Comparison of ENCODE assay signal across 16 mouse cellular contexts in genomic region chr9:108112719-108113340, GRCm38 (mm10). TPM values are rescaled to one million over a fixed set of nuclear protein-coding genes. Genes with fewer than 3 reads are reported as not detected.
DNase-seq lines count a peak whose midpoint lies in the region; ATAC-seq and TF ChIP-seq lines count a peak whose summit lies in the region.
"Had no signal": no experiment of that assay in that cellular context is flagged by ENCODE, and none has a peak within 500 bp of the region (broad histone marks: within the 10 kb centered on the region; RNA-seq: fewer than 3 reads in every experiment).

No protein-coding gene starts in this region.

- no peak overlapping the region for H3K27ac ChIP-seq in heart, adult 2 months
- peak overlapping the region; percentile 67 for H3K27ac ChIP-seq in cerebellum, adult 2 months (ENCODE audit: insufficient read depth, low read length)
- H3K27ac ChIP-seq: forebrain, embryonic 12.5 days; stomach, postnatal 0 days had no signal

- H3K9ac ChIP-seq in heart, adult 2 months (ENCODE audit: low read depth, low read length), result no peak overlapping the region
- H3K9ac ChIP-seq: forebrain, embryonic 12.5 days had no signal

- peaks cover 2% of the 10 kb centered on the region; the same call in 1 of the 2 replicates for H3K27me3 ChIP-seq in heart, adult 2 months (ENCODE audit: control insufficient read depth, insufficient read depth, low read length)
- H3K27me3 ChIP-seq in cerebellum, adult 2 months (ENCODE audit: control insufficient read depth, insufficient read depth, low read length), result no peaks in the 10 kb centered on the region

- H3K4me1 ChIP-seq in heart, adult 2 months (ENCODE audit: control insufficient read depth, insufficient read depth, low read length), result no peaks in the 10 kb centered on the region
- H3K4me1 ChIP-seq in cerebellum, adult 2 months (ENCODE audit: control insufficient read depth, insufficient read depth, low read length), result peaks cover 50% of the 10 kb centered on the region

- intact Hi-C loops in heart, adult 2 months (cut with DNase I), result no loop called here
- intact Hi-C loops in heart, postnatal 25 days (cut with DNase I), result no loop called here
- intact Hi-C loops in heart, postnatal 10 days (cut with DNase I), result no loop called here

- no peaks in the 10 kb centered on the region for H3K79me2 ChIP-seq in heart, adult 2 months (replicated peaks; ENCODE audit: control insufficient read depth, insufficient read depth, low read length)

- no peak for TF ChIP-seq CTCF in heart, adult 2 months (IDR thresholded peaks at IDR 0.05)
- TF ChIP-seq CTCF in cerebellum, adult 2 months (IDR thresholded peaks at IDR 0.05; ENCODE audit: borderline replicate concordance, insufficient read depth, low read depth, low read length), result no peak

- DNase-seq in heart, adult 2 months, result peak; percentile 42 to 66
- DNase-seq in heart, postnatal 25 days (ENCODE audit: low spot score), result no peak
- DNase-seq in cerebellum, adult 2 months, result peak; percentile 84 to 88
- DNase-seq in cerebellum, postnatal 14 days, result peak; percentile 71 to 78
- DNase-seq in heart, postnatal 10 days, result peak; percentile 62 to 63
- no peak for DNase-seq in neural tube, embryonic 10.5 days (ENCODE audit: extremely low spot score, low spot score)
- DNase-seq: lung, adult 18-20 months; lung, postnatal 4 days; midbrain, embryonic 14.5 days; thymus, postnatal 4 days had no signal

- WGBS in heart, adult 2 months, result 83% methylated on average over 18 of the region's 18 CpGs
- 14% methylated on average over 18 of the region's 18 CpGs for WGBS in cerebellum, adult 2 months

- H3K36me3 ChIP-seq in heart, adult 2 months (ENCODE audit: control insufficient read depth, insufficient read depth, low read length), result no peaks in the 10 kb centered on the region

- no peak for ATAC-seq in megakaryocyte progenitor cell, adult 5-6 weeks (replicated peaks; ENCODE audit: poor library complexity)

- no peak for TF ChIP-seq POLR2A in heart, adult 2 months (IDR thresholded peaks at IDR 0.05; ENCODE audit: insufficient read depth, low read depth, low read length)
- no peak for TF ChIP-seq POLR2A in cerebellum, adult 2 months (IDR thresholded peaks at IDR 0.05; ENCODE audit: borderline replicate concordance, insufficient read depth, low read length)

- no peak overlapping the region for H3K4me3 ChIP-seq in heart, adult 2 months
- H3K4me3 ChIP-seq in cerebellum, adult 2 months (replicated peaks; ENCODE audit: insufficient read depth, low read depth, low read length), result no peak overlapping the region
- H3K4me3 ChIP-seq: forebrain, embryonic 12.5 days; hindbrain, embryonic 10.5 days; layer of hippocampus, adult 2 months had no signal

- no peak for TF ChIP-seq EP300 in heart, adult 2 months (IDR thresholded peaks at IDR 0.05; ENCODE audit: insufficient read depth, low read depth, low read length)

RNA-seq across cellular contexts. Expression of gene Apeh, which starts 18.4 kb away (rescaled TPM):
- total RNA-seq in heart, adult 2 months (2021), result 10 to 100 TPM; 37.6 to 39.3 TPM
- 58.0 and 92.7 TPM in 2 replicates for polyA plus RNA-seq in heart, adult 2 months (2012; rRNA removed)
- 10 to 100 TPM; 43.1 to 45.4 TPM for total RNA-seq in heart, postnatal 25 days (2021)
- polyA plus RNA-seq in cerebellum, adult 2 months (2012; rRNA removed), result 69.6 and 83.5 TPM in 2 replicates
- total RNA-seq in heart, postnatal 10 days (2021), result 10 to 100 TPM; 44.6 to 53.1 TPM
- 45.9 and 64.3 TPM in 2 replicates for total RNA-seq in megakaryocyte progenitor cell, adult 5-6 weeks (2015)
- total RNA-seq in megakaryocyte progenitor cell, adult 5-6 weeks (2017), result 71.0 and 110 TPM in 2 replicates

RNA-seq across cellular contexts. Expression of gene Rnf123, which starts 29.7 kb away (rescaled TPM):
- total RNA-seq in heart, adult 2 months (2021), result 10 to 100 TPM; 79.3 to 86.7 TPM
- polyA plus RNA-seq in heart, adult 2 months (2012; rRNA removed), result 114 and 126 TPM in 2 replicates
- 100 to 1,000 TPM in 1 of 2 experiments, 10 to 100 TPM in 1; 90.1 to 112 TPM for total RNA-seq in heart, postnatal 25 days (2021)
- polyA plus RNA-seq in cerebellum, adult 2 months (2012; rRNA removed), result 184 and 213 TPM in 2 replicates
- 10 to 100 TPM; 62.5 to 83.1 TPM for total RNA-seq in heart, postnatal 10 days (2021)
- total RNA-seq in megakaryocyte progenitor cell, adult 5-6 weeks (2015), result 34.5 and 35.8 TPM in 2 replicates
- total RNA-seq in megakaryocyte progenitor cell, adult 5-6 weeks (2017), result 18.8 and 34.8 TPM in 2 replicates

RNA-seq across cellular contexts. Expression of gene Mst1, which starts 32.6 kb away (rescaled TPM):
- total RNA-seq in heart, adult 2 months (2021), result not detected
- polyA plus RNA-seq in heart, adult 2 months (2012; rRNA removed), result 0.59 TPM in 1 of 2 replicates, not detected in the other
- not detected for total RNA-seq in heart, postnatal 25 days (2021)
- polyA plus RNA-seq in cerebellum, adult 2 months (2012; rRNA removed), result 0.13 TPM in 1 of 2 replicates, not detected in the other
- not detected for total RNA-seq in heart, postnatal 10 days (2021)
- 0.46 and 3.1 TPM in 2 replicates for total RNA-seq in megakaryocyte progenitor cell, adult 5-6 weeks (2015)
- 0.37 and 0.74 TPM in 2 replicates for total RNA-seq in megakaryocyte progenitor cell, adult 5-6 weeks (2017)
- total RNA-seq: layer of hippocampus, adult 2 months; left cerebral cortex, adult 8-10 months had no signal
- polyA plus RNA-seq: midbrain, embryonic 14.5 days had no signal

RNA-seq across cellular contexts. Expression of gene Amigo3, which starts 59.9 kb away (rescaled TPM):
- 1 to 10 TPM; 1.5 to 2.0 TPM for total RNA-seq in heart, adult 2 months (2021)
- 3.1 and 5.1 TPM in 2 replicates for polyA plus RNA-seq in heart, adult 2 months (2012; rRNA removed)
- total RNA-seq in heart, postnatal 25 days (2021), result 1 to 10 TPM; 1.8 TPM
- 2.7 TPM in 2 replicates for polyA plus RNA-seq in cerebellum, adult 2 months (2012; rRNA removed)
- total RNA-seq in heart, postnatal 10 days (2021), result 1 to 10 TPM; 1.9 to 2.2 TPM
- total RNA-seq in megakaryocyte progenitor cell, adult 5-6 weeks (2015), result 1.3 TPM in 2 replicates
- total RNA-seq in megakaryocyte progenitor cell, adult 5-6 weeks (2017), result 2.0 and 2.6 TPM in 2 replicates

Comparison
In these comparisons a context has a peak if more than half of its experiments do, and no peak if none do; other contexts are left out.
1. DNase-seq: peak in heart, adult 2 months (2 of 2), cerebellum, adult 2 months (2 of 2), cerebellum, postnatal 14 days (2 of 2) and heart, postnatal 10 days (2 of 2); none in heart, postnatal 25 days (single experiment) and neural tube, embryonic 10.5 days (single experiment).